Mouse (Mus musculus) ES-E14 (cell line): ENCODE data around the gene Hnf1a.

Experiments used
- HCFC1 ChIP-seq: IDR thresholded peaks from 2 replicates; pipeline ENCODE4 v1.6.1; 2012; ENCODE audit warnings: low read length, inconsistent platforms, borderline replicate concordance; ENCODE audit not compliant: insufficient read depth
- MAFK ChIP-seq: IDR thresholded peaks from 2 replicates; pipeline ENCODE4 v1.6.1; 2014; ENCODE audit warnings: mild to moderate bottlenecking, low read depth, low read length, inconsistent platforms; ENCODE audit not compliant: insufficient read depth
- ZC3H11A ChIP-seq: IDR thresholded peaks from 2 replicates; pipeline ENCODE4 v1.6.1; 2012; ENCODE audit warnings: low read depth, mild to moderate bottlenecking, inconsistent platforms, low read length, borderline replicate concordance
- ZNF384 ChIP-seq: IDR thresholded peaks from 2 replicates; pipeline ENCODE4 v1.6.1; 2012; ENCODE audit warnings: low read depth, low read length, inconsistent platforms

GRCm38 (mm10) chr5:115014570-115014969 is 43.7 kb upstream of the Hnf1a start:
- TF ChIP-seq ZC3H11A (no peak), ZNF384 (no peak), HCFC1 (no peak), MAFK (no peak)
